Mouse (Mus musculus): ENCODE results near the gene Vgll4. TPM values are rescaled to one million over a fixed set of nuclear protein-coding genes. Genes with fewer than 3 reads are reported as not detected.

Gene Vgll4
- total and polyA plus RNA-seq, 3 experiments, result 55.2 to 76.3 (median 57.5) TPM

Other genes starting within 250 kb of the Vgll4 start
- 10 to 100 TPM; 14.2 to 15.0 TPM for gene Tamm41, start 67.9 kb upstream of the Vgll4 start, total RNA-seq (2021)
- gene Tamm41, start 67.9 kb upstream of the Vgll4 start, polyA plus RNA-seq (2012; rRNA removed), result 28.8 and 32.0 TPM in 2 replicates
- 10 to 100 TPM; 14.0 to 26.4 TPM for gene Syn2, start 164.9 kb upstream of the Vgll4 start, total RNA-seq (2021)
- gene Syn2, start 164.9 kb upstream of the Vgll4 start, polyA plus RNA-seq (2012; rRNA removed), result 17.9 and 38.7 TPM in 2 replicates